Mouse (Mus musculus) kidney, adult 2 months (tissue): ENCODE data around the gene Pigk. TPM values are rescaled to one million over a fixed set of nuclear protein-coding genes. Genes with fewer than 3 reads are reported as not detected.

Experiments
- DNase-seq: peaks from one replicate; pipeline ENCODE4 v3.0.0; 2021
- H3K27ac ChIP-seq: fragments of 200-500 bp; 2 replicates; pipeline ENCODE4 v1.5.1; 2012; ENCODE audit warnings: low read depth, low read length, control low read depth, inconsistent platforms; ENCODE audit not compliant: insufficient read depth
- H3K27me3 ChIP-seq: fragments of 200-500 bp; replicated peaks from 2 replicates; pipeline ENCODE4 v1.6.1; 2012; ENCODE audit warnings: mild to moderate bottlenecking, moderate library complexity, low read length, inconsistent platforms; ENCODE audit not compliant: control insufficient read depth, insufficient read depth
- H3K36me3 ChIP-seq: fragments of 200-500 bp; 2 replicates; pipeline ENCODE4 v1.6.1; 2012; ENCODE audit warnings: mild to moderate bottlenecking, moderate library complexity, low read length, inconsistent platforms; ENCODE audit not compliant: control insufficient read depth, insufficient read depth
- H3K4me1 ChIP-seq: fragments of 200-500 bp; 2 replicates; pipeline ENCODE4 v1.6.1; 2011; ENCODE audit warnings: low read length; ENCODE audit not compliant: control insufficient read depth, insufficient read depth
- H3K4me3 ChIP-seq: fragments of 200-500 bp; 2 replicates; pipeline ENCODE4 v1.5.1; 2011; ENCODE audit warnings: mild to moderate bottlenecking, low read depth, low read length, control low read depth; ENCODE audit not compliant: insufficient read depth
- CTCF ChIP-seq: fragments of 200-500 bp; conservative IDR thresholded peaks from 2 replicates; pipeline ENCODE4 v1.5.1; 2011; ENCODE audit warnings: low read depth, mild to moderate bottlenecking, control low read depth, low read length, moderate library complexity, mixed read lengths; ENCODE audit not compliant: insufficient read depth, insufficient read length
- POLR2A ChIP-seq: fragments of 200-500 bp; IDR thresholded peaks from one replicate; pipeline ENCODE4 v1.6.1; 2011; ENCODE audit warnings: low read depth, low read length, control low read depth
- WGBS: fragments of 180-500 bp; shearing (Covaris S2); methylation state at CpG from one replicate; pipeline ENCODE4 v1.1.7; 2018; 5-methylcytosine and 5-hydroxymethylcytosine counted together
- polyA plus RNA-seq: library from polyadenylated mRNA; depleted of rRNA; stranded (reverse); fragments of >200 nt; gene quantifications from 2 replicates; pipeline ENCODE4 v1.2.3, GENCODE M21; 2012

Gene Pigk
- polyA plus RNA-seq, 1 experiment: 13.4 TPM

DNA sequence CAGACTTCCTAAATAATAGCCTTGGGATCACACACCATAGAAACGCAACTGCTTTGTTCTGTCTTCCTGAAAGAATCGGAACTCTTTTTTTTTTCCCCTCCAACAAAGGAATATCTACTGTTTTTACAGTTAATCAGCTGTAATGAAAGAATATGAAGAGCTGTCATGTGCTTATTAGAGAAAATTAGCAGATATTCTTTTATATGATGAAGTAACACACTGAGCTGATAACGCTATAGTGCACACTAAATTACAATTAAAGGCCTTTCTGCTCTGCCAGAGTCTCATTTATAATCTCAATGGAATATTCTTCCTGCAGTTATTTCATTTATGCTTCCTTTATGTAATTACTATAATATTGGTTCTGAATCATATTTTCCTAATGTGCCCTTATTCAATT, 128.7 kb downstream of the Pigk start:
- no peak for DNase-seq
- Histone ChIP-seq H3K27me3 (no peaks in the 10 kb centered on the region), H3K36me3 (no peaks in the 10 kb centered on the region), H3K4me1 (no peaks in the 10 kb centered on the region), H3K4me3 (no peak overlapping the region), H3K27ac (no peak overlapping the region)
- whole genome bisulfite sequencing: 78% methylated on average over 3 of the region's 3 CpGs
- TF ChIP-seq POLR2A (no peak), CTCF (no peak)

DNA sequence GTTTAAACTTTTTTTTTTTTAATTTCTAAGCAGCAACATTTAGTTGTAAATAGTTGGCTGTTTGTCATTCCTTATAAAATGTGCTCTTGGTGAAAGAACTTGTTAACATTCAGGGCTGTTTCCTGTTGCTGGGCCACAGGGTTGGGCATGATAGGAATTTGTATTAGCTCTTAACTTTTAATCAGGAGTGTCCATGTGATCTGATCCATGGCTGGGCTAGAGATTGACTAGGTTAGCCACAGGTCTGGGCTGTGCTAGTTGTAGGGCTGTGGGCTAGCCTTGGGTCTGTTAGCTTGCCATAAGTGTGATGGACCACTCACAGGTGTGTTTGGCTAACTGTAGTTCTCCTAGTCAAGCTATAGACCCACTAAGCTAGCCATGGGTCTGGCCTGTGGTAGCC, 130.0 kb downstream of the Pigk start:
- H3K4me1 ChIP-seq: no peaks in the 10 kb centered on the region
- H3K36me3 ChIP-seq: no peaks in the 10 kb centered on the region
- no peak for TF ChIP-seq CTCF
- TF ChIP-seq POLR2A: no peak
- DNase-seq: peak; percentile 7
- H3K27me3 ChIP-seq: no peaks in the 10 kb centered on the region
- no peak overlapping the region for H3K4me3 ChIP-seq
- H3K27ac ChIP-seq: no peak overlapping the region

DNA sequence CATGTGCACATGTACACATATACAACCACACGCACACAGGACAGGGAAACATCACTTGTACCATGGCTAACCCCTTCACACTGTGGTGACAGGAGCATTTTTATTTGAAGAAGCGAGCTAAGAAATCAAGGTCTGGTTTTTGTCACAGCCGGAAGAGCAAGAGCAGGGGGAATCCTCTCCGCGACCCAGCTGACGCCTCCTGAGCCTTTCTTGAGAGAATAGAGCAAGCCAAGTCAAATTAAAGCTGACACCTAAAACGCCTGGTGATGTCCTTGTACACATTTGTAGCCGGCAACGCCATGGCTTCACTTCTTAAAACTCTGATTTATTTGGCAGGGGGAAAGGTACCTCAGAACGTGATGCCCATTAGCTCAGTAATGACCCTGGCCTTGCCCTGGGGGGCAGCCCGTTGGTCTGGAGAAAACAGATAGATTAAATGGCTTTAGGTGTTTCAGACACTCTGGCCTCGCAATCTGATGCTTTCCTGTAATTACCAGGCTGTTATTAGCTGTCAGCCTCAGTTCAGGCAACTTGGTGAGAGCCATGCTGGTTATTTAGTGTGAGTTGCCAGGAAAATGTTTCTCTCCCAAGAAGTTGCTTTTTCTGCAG, 141.2 kb downstream of the Pigk start:
- 51% methylated on average over 12 of the region's 12 CpGs for WGBS
- no peak overlapping the region for H3K27ac ChIP-seq
- no peaks in the 10 kb centered on the region for H3K27me3 ChIP-seq
- H3K4me3 ChIP-seq: no peak overlapping the region
- no peaks in the 10 kb centered on the region for H3K4me1 ChIP-seq
- DNase-seq: no peak
- H3K36me3 ChIP-seq: no peaks in the 10 kb centered on the region
- TF ChIP-seq POLR2A (no peak), CTCF (no peak)

DNA sequence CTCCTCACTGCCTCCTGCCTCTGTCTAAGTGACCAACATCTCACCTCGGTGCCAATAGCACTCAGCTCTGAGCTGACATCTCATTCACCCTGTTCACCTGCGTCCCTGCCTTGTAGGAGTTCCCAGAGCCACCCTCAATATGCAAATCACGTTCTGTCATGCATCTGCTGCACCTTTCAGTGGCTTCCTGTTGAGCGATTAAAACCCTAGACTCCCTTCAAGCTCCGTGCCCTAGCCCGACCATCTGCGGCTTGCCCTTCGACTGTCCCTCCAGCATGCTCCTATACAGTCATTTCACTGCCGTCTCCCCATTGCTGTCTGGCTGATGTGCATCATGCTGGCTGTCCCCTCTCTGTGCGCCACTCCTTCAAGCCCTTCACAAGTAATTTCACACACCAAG, 142.2 kb downstream of the Pigk start:
- WGBS: 39% methylated on average over 10 of the region's 10 CpGs
- Histone ChIP-seq H3K36me3 (no peaks in the 10 kb centered on the region), H3K27me3 (no peaks in the 10 kb centered on the region), H3K4me3 (no peak overlapping the region), H3K4me1 (no peaks in the 10 kb centered on the region), H3K27ac (no peak overlapping the region)
- no peak for TF ChIP-seq POLR2A
- TF ChIP-seq CTCF: no peak
- no peak for DNase-seq

DNA sequence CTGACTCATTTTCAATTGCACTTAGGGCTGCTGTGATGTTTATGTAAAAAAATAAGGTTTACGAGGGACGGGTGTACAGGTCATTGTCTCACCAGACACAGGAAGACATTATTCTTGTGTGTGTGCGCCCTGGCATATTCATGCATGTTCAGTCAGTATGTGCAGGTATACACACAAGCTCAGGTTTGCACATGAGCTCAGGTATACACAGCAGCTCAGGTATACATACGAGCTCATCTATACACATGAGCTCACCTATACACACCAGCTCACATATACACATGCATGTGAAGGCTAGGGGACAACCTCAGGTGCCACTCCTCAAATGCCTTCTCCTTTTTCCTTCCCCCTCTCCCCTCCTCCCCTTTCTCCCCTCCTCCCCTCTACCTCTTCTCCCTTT, 147.6 kb downstream of the Pigk start:
- no peak overlapping the region for H3K4me3 ChIP-seq
- DNase-seq: no peak
- H3K4me1 ChIP-seq: no peaks in the 10 kb centered on the region
- no peak overlapping the region for H3K27ac ChIP-seq
- TF ChIP-seq POLR2A (no peak), CTCF (no peak)
- WGBS: 56% methylated on average over 4 of the region's 4 CpGs
- no peaks in the 10 kb centered on the region for H3K36me3 ChIP-seq
- no peaks in the 10 kb centered on the region for H3K27me3 ChIP-seq

DNA sequence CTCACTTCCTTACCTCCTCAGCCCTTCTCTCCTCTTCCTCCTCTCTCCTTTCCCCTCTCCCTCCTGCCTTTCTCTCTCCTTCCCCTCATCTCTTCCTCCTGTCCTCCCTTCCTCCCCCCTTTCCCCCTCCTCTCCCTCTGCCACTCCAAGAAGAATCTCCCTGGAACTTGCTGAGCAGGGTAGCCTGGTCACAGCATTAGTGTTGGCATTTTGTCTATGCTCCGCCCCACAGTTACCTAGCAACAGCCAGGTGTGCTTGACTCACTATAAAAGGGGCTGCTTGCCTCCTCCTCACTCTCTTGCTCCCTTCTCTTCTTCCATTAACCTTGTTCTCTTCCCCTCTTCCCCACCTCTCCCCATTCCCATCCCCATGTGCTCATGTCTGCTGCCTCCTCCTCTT, 148.1 kb downstream of the Pigk start:
- Histone ChIP-seq H3K36me3 (no peaks in the 10 kb centered on the region), H3K27ac (no peak overlapping the region), H3K27me3 (no peaks in the 10 kb centered on the region), H3K4me1 (no peaks in the 10 kb centered on the region), H3K4me3 (no peak overlapping the region)
- DNase-seq: no peak
- 74% methylated on average over 1 of the region's 1 CpGs for WGBS
- no peak for TF ChIP-seq POLR2A
- no peak for TF ChIP-seq CTCF

DNA sequence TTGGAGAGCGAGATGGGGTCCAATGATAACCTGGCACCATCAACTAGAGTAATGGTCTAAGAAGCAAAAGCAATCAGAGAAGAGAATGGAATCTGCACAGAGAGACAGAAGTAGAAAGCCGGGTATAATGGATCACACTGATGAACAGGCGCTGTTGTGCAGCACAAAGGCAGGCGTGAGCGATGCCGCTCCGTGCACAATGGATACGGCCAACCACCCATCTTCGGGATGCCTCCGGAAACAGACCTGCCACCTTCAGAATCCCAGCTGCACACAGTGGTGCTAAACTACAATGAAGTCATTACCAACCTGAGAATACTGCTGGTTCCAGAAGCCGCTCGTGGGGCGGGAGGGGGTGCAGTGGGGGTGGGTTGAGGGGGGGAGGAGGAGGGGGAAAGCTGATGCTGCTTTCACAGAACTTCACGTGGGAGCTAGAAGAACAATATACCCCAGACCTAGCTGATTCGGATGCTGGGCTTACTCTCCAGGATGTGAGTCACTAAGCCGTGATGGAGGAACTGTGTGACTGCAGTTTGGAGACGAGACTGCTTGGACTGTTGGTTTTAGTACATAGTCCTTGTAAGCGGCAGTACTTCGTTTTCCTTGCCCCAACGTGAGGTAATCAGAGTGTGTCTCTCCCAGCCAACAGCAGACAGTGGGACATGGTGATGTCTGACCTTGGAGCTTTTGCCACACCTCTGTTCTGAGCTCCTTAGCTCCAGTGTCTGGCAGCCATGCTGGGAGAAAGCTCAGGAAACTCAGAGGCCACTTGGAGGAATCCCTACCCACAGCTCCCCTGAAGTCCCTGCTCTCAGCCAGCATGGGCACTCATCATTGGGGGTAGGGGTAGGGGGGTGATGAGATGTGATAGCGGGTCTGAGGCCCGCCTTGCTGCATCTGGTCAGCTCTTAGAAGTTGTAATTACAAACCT, 152.4 kb downstream of the Pigk start:
- 73% methylated on average over 22 of the region's 22 CpGs for WGBS
- H3K4me1 ChIP-seq: no peaks in the 10 kb centered on the region
- no peak overlapping the region for H3K4me3 ChIP-seq
- TF ChIP-seq CTCF (no peak), POLR2A (no peak)
- H3K27me3 ChIP-seq: no peaks in the 10 kb centered on the region
- DNase-seq: no peak
- no peak overlapping the region for H3K27ac ChIP-seq
- no peaks in the 10 kb centered on the region for H3K36me3 ChIP-seq
